Mouse (Mus musculus) brain, embryonic 14.5 days (tissue): ENCODE data around the gene Tmem107.

Experiments
- CTCF ChIP-seq: fragments of 200-500 bp; IDR thresholded peaks from 2 replicates; pipeline ENCODE4 v1.5.1; 2012; ENCODE audit warnings: inconsistent platforms, mild to moderate bottlenecking, moderate library complexity, borderline replicate concordance; ENCODE audit not compliant: insufficient read depth, insufficient read length; ENCODE audit errors: extremely low read depth
- POLR2A ChIP-seq: fragments of 200-500 bp; IDR thresholded peaks from 2 replicates; pipeline ENCODE4 v1.6.1; 2012; ENCODE audit warnings: mild to moderate bottlenecking, inconsistent platforms, borderline replicate concordance; ENCODE audit not compliant: poor library complexity, insufficient read depth, insufficient read length, severe bottlenecking; ENCODE audit errors: extremely low read depth

DNA sequence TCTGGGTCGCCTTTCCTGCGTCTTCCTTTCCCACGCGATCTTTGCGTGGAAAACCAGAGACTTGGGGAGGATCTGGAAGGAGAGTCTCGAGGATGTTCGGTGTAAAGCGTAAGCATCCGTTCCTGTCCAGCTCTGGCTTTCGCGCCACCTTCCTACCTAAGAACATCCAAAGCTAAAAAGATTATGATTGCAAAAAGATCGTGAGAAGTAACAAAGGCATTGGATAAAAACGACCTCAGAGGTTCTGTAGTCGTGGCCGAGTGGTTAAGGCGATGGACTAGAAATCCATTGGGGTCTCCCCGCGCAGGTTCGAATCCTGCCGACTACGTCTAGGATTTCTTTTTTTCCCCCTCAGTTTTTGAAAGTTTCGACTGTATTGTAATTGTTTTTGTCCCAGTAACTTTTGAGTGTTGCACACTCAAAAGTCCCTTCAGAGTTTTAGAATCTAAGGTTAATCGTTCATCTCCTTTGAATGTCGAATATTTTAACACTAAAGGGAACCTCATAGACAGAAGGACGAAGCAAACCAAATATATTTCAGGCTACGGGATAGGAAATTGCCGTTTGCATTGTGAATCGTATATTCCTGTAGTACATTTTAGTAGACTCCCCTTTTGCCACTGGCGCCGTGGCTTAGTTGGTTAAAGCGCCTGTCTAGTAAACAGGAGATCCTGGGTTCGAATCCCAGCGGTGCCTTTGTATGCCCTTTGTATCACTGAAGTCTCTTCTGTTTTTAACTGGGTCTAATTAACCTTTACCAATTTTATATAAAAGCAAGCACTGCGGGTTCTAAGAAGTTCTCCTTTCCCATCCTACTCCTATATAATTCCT is 33.2 kb upstream of the Tmem107 start:
- TF ChIP-seq POLR2A (no peak), CTCF (no peak)
